Mouse (Mus musculus) adrenal gland, postnatal 25 days (tissue): Measurements from ENCODE around the gene Rilp. TPM values are rescaled to one million over a fixed set of nuclear protein-coding genes. Genes with fewer than 3 reads are reported as not detected.
"Not testable (repeated sequence)": the region's sequence is repeated elsewhere in the genome, so short reads cannot be mapped to it uniquely, and the experiment has no call there.

Experiments
- DNase-seq: peaks from one replicate; pipeline ENCODE4 v3.0.0; 2021; ENCODE audit warnings: mixed read lengths
- total RNA-seq: library from RNA; stranded (reverse); gene quantifications from 2 replicates; pipeline ENCODE4 v1.2.3, GENCODE M21; 2021

Rilp gene
- total RNA-seq, 1 experiment from 2014 or later = 12.7 TPM

GRCm38 (mm10) chr11:75533314-75534015 lies 23.6 kb downstream of the Rilp start:
- no peak for DNase-seq

DNA sequence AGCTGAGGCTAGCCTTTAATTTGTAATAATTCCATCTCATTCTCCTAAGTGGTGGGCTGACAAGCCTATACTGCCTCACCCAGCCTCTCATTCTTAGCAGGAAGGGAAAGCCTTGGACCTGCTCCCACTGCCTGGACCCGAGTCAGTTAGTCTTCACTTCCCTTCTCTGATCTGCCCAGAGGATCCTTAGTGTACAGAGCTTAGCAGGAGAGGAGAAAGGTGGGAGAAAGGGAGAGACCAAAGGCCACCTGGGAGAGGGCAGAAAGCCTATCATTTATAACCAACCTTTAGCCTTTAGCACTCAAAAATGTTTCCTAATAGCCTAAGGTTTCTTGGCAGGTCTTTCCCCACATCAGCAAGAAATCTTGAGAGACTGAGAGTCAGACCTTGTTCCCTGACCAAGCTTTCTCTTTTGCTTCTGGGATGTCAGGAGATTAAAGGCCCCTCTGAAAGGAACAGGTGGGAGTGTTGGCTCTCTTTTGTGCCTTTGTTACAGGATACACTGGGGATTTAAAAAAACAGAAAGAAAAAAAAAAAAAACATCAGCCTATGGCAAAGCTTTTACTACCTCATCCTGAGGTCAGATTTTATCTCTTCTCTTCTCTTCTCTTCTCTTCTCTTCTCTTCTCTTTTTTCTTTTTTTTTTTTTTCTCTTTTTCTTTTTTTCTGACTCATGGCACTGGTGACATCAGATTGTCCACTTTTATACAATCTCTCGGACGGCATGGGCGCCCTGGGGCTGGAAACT lies 24.6 kb downstream of the Rilp start:
- no peak for DNase-seq

GRCm38 (mm10) chr11:75535106-75535795 lies 25.4 kb downstream of the Rilp start:
- DNase-seq = no peak

- DNase-seq = no peak
Measured at GRCm38 (mm10) chr11:75536255-75537024, 26.5 kb downstream of the Rilp start.

GRCm38 (mm10) chr11:75537025-75537414 lies 27.1 kb downstream of the Rilp start:
- no peak for DNase-seq

DNA sequence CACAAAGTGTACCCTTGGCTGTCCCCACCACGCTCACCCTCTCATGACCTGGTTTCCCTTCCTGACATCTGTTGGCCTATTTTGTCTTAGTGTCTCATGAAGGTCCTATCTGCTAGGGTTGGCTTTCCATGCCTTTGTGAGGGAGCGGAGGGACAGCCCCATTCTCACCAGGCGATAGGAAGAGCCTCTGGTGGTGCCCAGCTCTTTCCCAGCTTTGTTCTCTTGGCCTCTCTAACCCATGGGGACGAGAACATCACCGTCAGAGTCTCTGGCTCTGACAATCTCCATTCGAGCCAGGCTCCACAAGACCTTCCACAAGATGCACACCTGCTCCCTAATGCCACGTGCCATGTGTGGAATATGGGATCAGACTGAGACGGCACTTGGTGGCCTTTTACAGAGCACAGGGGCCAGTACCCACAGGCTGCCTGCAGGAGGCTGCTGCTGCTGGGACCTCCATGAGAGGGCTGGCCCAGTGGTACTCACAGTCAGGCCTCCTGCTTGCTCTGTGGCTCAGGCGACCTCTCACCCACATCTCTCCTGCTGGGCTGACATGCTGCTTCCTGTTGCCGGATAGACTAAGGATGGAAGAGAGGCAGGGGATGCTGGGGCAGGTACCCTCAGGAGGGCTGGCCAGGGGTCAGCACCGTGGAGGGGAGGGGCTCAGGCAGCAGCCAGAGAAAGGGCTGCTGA lies 27.7 kb downstream of the Rilp start:
- DNase-seq = no peak

DNA sequence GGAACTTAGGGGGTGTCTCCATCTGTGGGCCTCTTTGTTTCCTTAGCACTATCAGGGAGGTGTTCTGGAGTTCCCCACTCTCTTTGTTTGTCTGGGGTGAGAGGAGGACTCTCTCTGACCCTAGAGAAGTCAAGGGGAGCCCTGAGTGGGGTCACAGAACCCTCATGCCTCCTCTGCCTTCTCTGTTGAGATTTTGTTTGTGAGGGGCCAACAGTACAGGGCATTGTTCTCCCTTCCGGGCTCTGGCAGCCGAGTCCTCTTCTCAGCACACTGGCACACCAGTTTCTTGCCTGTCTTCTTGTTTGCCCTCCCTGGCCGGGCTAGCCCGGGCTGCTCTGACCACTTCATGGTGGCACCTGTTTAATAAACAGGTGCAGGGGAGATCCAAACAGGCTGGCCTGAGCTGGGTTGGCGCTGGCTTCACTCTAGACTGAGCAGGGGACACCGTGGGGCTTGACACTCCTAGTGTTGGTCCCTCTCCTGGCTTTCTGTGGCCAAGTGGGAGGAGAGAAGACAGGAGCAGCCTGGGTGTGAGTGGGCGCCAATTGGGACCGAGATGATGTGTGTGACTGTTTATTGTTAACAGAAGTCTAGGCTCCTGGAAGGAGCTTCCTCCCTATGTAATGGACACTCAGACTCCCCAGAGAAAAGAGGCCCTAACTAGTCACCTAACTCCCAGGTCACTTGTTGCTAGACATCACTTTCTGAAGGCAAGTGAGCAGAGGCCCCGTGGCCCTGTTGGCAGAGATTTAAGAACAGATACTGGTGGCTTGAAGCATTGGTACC lies 28.5 kb downstream of the Rilp start:
- DNase-seq = no peak

GRCm38 (mm10) chr11:75538970-75539299 lies 29.0 kb downstream of the Rilp start:
- no peak for DNase-seq

- DNase-seq = no peak
Measured at GRCm38 (mm10) chr11:75540209-75540608, 30.3 kb downstream of the Rilp start.

- DNase-seq = no peak
Measured at GRCm38 (mm10) chr11:75540710-75541581, 31.1 kb downstream of the Rilp start.

GRCm38 (mm10) chr11:75544713-75545112 lies 34.8 kb downstream of the Rilp start:
- no peak for DNase-seq

DNA sequence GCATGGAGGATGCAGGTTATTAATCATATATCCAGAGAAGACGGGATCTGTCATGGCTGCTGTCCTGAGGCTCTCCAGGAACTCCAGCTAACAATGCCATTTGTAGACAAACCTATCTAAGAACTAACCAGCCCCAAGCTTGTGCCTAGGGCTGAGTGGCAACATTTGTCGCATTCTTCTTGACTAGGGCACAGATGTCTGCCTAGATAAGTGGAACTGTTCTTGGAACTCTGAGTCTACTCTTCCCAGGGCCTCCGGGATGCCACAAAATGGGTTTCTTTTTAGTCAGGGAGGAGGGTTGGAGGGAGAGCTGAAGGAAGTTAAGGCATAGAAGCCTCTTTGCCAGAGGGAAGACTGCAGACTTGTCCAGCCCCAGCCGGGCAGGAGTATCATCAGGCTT lies 36.2 kb downstream of the Rilp start:
- DNase-seq = no peak

- no peak for DNase-seq
Measured at GRCm38 (mm10) chr11:75549658-75550111, 39.8 kb downstream of the Rilp start.

GRCm38 (mm10) chr11:75550200-75550946 lies 40.5 kb downstream of the Rilp start:
- DNase-seq = no peak

DNA sequence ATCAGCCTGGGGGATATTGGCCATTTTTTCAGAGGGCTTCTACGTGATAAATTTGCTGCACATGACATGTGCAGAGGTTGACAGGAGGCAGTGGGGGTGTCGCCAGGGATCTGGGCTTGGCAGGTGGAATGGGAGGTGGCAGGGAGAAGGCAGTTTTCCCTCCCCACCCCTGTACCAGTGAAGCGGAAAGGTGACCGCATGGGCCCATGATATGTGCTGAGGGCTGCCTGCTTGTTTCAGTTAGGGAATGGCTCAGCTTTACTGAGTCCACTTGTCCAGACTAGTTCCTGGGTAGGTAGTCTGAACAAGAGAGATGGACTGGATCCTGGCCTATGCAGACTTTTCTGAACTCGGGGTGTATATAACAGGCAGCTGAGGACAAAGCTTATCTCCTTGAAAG lies 41.4 kb downstream of the Rilp start:
- DNase-seq = no peak

DNA sequence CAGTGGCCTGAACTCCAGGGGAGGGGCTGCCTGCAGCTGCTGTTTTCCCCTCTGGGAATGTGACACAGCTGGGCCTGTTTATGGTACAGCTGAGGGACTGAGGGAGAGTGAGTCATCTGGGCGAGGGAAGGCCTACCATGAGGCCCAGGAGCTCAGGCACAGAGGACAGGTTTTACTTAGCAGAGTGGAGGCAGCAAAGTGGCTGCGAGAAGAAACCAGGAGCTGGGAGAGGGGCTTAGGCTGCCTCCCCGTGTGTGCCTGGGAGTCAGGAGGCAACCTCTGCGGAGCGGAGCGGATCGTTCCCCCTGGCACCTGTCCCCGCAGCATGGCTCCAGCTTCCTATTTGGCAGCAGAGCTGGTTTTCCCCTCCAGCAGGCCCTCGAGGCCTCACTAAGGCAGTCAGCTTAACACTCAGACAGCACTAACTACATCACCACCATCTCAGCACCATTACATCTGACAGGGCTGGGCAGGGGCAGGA lies 42.1 kb downstream of the Rilp start:
- DNase-seq = no peak

GRCm38 (mm10) chr11:75552906-75553482 lies 43.1 kb downstream of the Rilp start:
- DNase-seq = no peak

GRCm38 (mm10) chr11:75556006-75556405 lies 46.1 kb downstream of the Rilp start:
- not testable (repeated sequence) for DNase-seq

DNA sequence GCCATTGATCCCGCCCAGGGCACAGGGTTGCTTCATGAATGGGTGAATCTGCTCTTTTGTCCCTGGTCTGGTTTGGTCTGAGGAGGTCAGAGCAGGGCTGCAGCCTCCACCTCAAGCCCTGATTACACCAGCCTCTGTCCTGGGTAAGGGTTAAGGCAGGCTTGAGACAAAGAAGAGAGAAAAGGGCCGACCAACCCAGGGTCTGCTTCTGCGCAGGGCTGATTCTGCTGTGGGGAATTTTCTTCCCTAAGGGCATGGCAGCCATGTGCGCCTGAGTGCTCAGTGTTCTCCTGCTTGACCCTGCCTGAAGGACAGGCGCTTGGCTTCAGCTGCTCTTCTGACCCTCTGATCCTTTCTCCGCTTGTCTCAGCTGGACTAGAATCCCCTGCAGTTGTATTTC lies 47.2 kb downstream of the Rilp start:
- no peak for DNase-seq
